Mouse (Mus musculus): ENCODE data around the gene Creb3l4. TPM values are rescaled to one million over a fixed set of nuclear protein-coding genes. Genes with fewer than 3 reads are reported as not detected.

The Creb3l4 gene
- total RNA-seq, 2 experiments from 2014 or later: not detected

DNA sequence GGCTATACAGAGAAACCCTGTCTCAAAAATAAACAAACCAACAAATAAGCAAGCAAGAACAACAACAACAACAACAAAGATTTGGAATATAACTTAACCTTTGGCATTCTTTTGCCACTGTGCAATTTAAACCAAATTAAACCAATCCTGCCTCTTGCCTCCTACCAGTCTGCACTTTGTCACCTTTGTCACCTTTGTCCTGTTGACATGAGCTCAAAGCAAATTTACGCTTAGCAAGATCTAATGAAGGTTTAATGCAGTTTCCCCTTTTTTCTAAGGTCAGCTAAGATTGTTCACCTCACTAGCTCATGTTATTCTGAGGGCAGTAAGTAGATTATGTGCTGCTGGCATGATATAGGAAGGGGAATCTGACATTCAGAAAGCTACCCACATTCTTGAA, 45.8 kb downstream of the Creb3l4 start:
- DNase-seq (ENCODE audit: extremely low spot score in 1 of 2, low spot score in 1 of 2): no peak

DNA sequence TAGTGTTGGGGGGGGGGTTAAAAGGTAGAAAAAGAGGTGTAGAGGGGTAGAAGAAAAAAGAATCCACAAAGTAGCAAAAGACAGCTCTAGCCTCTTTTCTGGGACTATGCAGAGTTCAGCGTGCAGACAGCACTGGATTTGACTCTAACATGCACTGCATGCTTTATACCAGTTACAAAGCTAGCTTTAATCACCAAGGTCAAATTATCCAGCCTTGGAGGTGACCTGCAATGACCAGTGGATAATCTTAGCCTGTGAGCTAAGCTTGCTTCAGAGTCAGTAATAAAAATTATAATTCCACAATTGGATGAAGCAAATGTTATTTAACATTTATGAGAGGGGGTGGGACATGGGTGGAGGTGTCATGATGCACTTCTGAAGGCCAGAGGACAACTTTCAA, 47.7 kb downstream of the Creb3l4 start:
- DNase-seq (ENCODE audit: extremely low spot score in 1 of 2, low spot score in 1 of 2): no peak

GRCm38 (mm10) chr3:90194759-90195158, 48.6 kb downstream of the Creb3l4 start:
- no peak for DNase-seq (ENCODE audit: extremely low spot score in 1 of 2, low spot score in 1 of 2)

DNA sequence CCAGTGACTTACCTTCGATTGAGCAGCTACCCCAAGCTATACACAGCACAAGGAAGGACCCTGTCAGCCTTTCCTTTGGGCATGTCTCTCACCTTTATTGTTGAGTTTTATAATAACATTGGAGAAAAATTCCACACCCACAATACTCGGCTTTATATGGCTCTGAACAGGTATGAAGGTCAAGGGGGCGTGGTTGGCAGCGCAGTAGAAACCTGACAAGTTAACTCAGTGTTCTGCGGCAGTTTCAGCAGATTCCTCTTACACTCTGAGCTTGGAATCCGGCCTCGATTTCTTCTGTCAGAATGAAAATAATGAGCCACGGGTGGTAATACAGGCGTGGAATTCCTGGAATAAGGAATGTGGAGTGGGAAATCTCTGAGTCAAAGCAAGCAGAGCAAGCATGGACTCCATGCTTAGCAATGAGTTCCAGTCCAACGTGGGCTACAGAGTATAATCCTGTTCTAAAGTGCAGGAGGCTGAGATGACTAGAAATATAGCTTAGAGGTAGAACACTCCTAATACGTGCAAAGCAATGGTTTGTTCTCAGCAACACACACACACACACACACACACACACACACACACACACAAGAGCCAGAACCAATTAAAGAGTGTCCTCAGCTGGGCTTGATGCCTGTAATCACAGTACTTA, 52.3 kb downstream of the Creb3l4 start:
- no peak for DNase-seq (ENCODE audit: extremely low spot score in 1 of 2, low spot score in 1 of 2)

Small RNA genes within 50 kb of the gene (microRNA-seq; reads per million reads assigned to microRNA genes)
- gene Mir7012: 0.37 to 1.4 reads per million in 2 experiments

Other genes starting within 250 kb of the Creb3l4 start
- gene Hax1, start 244.7 kb downstream of the Creb3l4 start, total RNA-seq (2021): 10 to 100 TPM; 75.8 to 94.9 TPM
- 10 to 100 TPM; 88.7 to 91.7 TPM for gene 4933434E20Rik, start 191.9 kb downstream of the Creb3l4 start, total RNA-seq (2021)
- 100 to 1,000 TPM; 144 to 181 TPM for gene Ubap2l, start 190.9 kb downstream of the Creb3l4 start, total RNA-seq (2021)
- 100 to 1,000 TPM; 164 to 185 TPM for gene Tpm3, start 170.9 kb downstream of the Creb3l4 start, total RNA-seq (2021)
- gene Nup210l, start 139.4 kb downstream of the Creb3l4 start, total RNA-seq (2021): under 1 TPM; 0.42 to 0.59 TPM
- 100 to 1,000 TPM; 806 to 871 TPM for gene Rps27, start 29.9 kb downstream of the Creb3l4 start, total RNA-seq (2021)
- gene Rab13, start 29.8 kb downstream of the Creb3l4 start, total RNA-seq (2021): 1 to 10 TPM; 7.5 to 8.9 TPM
- gene Jtb, start 11.9 kb downstream of the Creb3l4 start, total RNA-seq (2021): 10 to 100 TPM; 42.4 to 43.4 TPM
- gene Slc39a1, start 4.7 kb upstream of the Creb3l4 start, total RNA-seq (2021): 10 to 100 TPM; 49.9 to 51.1 TPM
- 10 to 100 TPM; 27.9 to 39.0 TPM for gene Crtc2, start 10.7 kb upstream of the Creb3l4 start, total RNA-seq (2021)
- gene Dennd4b, start 21.7 kb upstream of the Creb3l4 start, total RNA-seq (2021): 10 to 100 TPM; 31.6 to 34.1 TPM
- 100 to 1,000 TPM in 1 of 2 experiments, 10 to 100 TPM in 1; 90.0 to 112 TPM for gene Gatad2b, start 49.7 kb upstream of the Creb3l4 start, total RNA-seq (2021)
- gene Slc27a3, start 146.4 kb upstream of the Creb3l4 start, total RNA-seq (2021): 10 to 100 TPM; 13.7 to 17.1 TPM
- 10 to 100 TPM; 69.1 to 70.6 TPM for gene Ints3, start 190.1 kb upstream of the Creb3l4 start, total RNA-seq (2021)
- gene Npr1, start 222.4 kb upstream of the Creb3l4 start, total RNA-seq (2021): 1 to 10 TPM; 4.7 to 5.0 TPM
- gene Ilf2, start 232.6 kb upstream of the Creb3l4 start, total RNA-seq (2021): 10 to 100 TPM; 81.2 to 87.4 TPM
- gene Snapin, start 247.5 kb upstream of the Creb3l4 start, total RNA-seq (2021): 10 to 100 TPM; 49.8 to 53.4 TPM

All from layer of hippocampus, postnatal 25 days (tissue).